Mouse (Mus musculus): ENCODE measurements around the gene Clec3b. TPM values are rescaled to one million over a fixed set of nuclear protein-coding genes. Genes with fewer than 3 reads are reported as not detected.

The Clec3b gene
- polyA plus RNA-seq (2012) = 0.08 TPM in 1 of 2 replicates, not detected in the other

GRCm38 (mm10) chr9:123150241-123151020, at the start of gene Clec3b:
Clec3b (plus strand) TSS chr9:123150946.
- no peak for TF ChIP-seq GATA1 (IDR thresholded peaks at IDR 0.05; ENCODE audit: low read length)

DNA sequence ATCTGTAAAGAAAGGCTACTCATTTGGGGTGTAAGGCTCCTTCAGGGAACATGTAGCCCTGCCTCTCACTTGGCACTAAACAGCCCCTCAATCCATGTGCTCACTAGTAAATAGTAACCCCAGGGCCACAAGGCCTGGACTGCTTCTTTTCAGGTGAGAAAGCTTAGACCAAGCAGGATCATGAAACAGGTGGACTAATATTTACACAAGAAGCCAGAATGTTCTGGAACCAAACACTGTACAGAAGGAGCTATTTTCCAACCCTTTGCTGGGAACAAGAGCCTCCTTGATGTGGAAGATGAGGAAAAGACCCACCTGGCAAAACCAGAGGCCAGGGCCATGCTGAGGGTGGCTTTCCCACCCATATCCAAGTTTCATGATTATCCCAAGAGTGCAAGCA, 47.3 kb upstream of the Clec3b start:
- no peak for TF ChIP-seq GATA1 (IDR thresholded peaks at IDR 0.05; ENCODE audit: low read length)

DNA sequence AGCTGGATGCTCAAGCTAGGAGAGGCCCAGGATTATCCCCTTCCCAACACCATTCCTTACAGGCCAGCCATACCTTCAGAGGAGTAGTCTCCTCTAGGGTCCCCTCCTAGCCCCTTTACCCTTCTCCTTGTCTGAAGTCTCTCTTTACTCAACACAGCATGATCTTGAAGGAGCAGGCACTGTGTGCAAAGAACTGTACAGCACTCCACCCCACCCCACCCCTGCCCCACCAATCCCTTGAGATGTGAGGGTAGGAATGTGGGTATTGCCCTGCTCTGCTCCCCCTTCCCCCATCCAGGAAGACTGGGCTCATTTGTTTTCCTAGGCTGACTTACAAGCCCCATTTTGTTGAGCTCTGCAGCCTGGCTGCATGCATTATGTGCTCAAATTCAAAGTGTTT, 46.4 kb upstream of the Clec3b start:
- TF ChIP-seq GATA1 (IDR thresholded peaks at IDR 0.05; ENCODE audit: low read length) = no peak

GRCm38 (mm10) chr9:123107186-123107585, 43.6 kb upstream of the Clec3b start:
- TF ChIP-seq GATA1 (IDR thresholded peaks at IDR 0.05; ENCODE audit: low read length) = no peak

DNA sequence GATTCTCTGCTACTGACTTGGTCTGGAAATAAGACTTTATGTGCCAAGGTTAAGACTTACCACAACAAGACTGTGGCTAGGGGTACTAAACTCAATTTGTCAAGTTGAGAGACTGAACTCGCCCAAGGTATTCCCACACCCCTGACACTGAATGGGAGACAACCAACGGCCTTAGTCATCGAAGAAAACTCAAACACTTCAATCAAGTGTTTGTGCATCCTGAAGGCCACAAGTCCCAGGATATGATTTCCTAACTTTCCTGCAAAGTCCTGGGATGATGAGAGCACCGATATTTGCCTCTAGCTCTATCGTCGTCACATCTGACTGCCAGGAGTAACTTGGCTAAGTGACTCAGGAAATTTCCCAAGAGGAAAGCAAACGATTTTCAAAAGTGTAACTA, 41.6 kb upstream of the Clec3b start:
- TF ChIP-seq GATA1 (IDR thresholded peaks at IDR 0.05; ENCODE audit: low read length) = no peak

DNA sequence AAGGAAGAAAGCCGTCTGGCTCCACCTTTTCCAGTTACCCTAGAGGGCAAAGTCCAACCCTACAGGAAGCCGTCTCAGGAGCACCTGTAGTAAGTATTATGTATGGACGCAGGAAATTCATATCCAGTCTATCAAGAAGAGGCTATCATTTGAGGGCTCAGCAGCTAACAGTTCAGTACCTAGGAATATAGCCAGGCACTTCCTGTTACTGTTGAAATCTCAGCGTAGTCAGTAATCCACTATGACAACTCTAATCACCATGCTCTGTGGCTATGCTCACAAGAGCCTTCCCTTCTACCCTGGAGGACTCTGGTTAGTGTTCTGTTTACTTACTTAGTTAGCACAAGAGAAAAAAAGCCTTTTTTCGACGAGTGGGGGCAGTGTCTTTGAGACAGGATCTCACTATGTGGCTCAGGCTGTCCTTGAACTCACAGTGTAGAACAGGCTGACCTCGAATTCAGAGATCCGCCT, 39.0 kb upstream of the Clec3b start:
- TF ChIP-seq GATA1 (IDR thresholded peaks at IDR 0.05; ENCODE audit: low read length) = no peak

GRCm38 (mm10) chr9:123112805-123113521, 37.8 kb upstream of the Clec3b start, which contains the start of the genes Zdhhc3 and Exosc7:
Zdhhc3 (minus strand) TSS chr9:123113205.
Exosc7 (plus strand) TSS chr9:123113215.
- no peak for TF ChIP-seq GATA1 (IDR thresholded peaks at IDR 0.05; ENCODE audit: low read length)

GRCm38 (mm10) chr9:123113931-123114330, 36.8 kb upstream of the Clec3b start:
- no peak for TF ChIP-seq GATA1 (IDR thresholded peaks at IDR 0.05; ENCODE audit: low read length)

- TF ChIP-seq GATA1 (IDR thresholded peaks at IDR 0.05; ENCODE audit: low read length) = no peak
Observed at GRCm38 (mm10) chr9:123115566-123115965, 35.2 kb upstream of the Clec3b start.

DNA sequence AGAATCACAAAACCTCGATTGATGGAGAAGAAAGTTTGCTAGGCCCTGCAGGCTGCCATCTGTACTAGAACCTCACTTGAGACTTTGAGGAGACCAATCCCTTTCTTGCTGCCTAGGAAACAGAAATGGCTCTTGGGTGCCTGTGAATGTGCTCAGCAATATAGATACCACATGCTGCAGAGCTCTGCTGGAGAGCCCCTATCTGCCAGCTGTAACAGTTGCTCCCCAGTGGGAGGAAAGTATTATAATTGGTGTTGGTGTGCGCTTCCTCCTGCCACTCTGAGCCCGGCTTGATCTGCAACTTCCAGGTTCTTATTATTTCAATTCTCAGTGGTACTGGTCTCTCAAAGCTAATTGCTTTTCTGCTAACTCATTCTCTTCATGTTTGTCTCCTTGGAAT, 27.7 kb upstream of the Clec3b start:
- TF ChIP-seq GATA1 (IDR thresholded peaks at IDR 0.05; ENCODE audit: low read length) = no peak

DNA sequence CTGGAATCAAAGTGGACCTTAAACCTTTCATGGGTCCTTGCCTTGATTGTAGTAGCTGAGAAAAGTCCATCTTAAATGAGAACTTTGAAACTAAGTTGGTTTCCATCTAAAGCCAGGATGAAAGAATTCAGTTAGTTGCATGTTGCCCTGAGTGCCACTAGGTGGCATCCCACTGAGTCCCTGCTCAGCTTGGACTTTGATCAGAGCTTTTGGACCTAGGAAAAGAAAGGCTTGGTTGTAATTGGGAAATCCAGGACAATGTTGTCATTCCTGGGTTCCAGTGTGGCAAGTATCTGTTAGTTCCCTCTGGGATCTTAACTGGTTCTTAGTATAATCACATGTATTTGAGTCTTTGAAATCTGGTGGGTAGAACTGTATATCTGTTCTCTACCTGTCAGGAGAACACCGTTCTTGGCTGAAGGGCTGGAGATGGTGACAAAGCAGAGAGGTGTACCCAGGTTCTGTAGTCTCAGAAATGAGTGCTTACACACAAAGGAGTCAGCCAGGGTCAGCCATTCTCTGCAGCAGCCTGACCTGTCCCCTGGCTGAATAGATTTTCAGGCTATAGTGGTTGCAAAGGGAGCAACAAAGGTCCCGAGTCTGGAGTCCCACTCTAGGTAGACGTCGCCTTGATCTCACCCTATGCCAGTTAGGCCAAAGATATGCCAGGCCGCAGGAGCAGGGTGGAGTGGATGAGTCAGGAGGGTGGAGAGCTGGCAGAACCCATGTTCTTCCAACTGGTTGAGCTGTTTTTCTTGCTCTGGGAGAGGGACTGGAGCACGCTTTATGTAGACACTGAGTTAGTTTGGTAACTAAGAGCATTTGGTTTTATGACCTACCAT, 27.0 kb upstream of the Clec3b start:
- TF ChIP-seq GATA1 (IDR thresholded peaks at IDR 0.05; ENCODE audit: low read length) = no peak

- no peak for TF ChIP-seq GATA1 (IDR thresholded peaks at IDR 0.05; ENCODE audit: low read length)
Observed at GRCm38 (mm10) chr9:123124413-123124981, 26.2 kb upstream of the Clec3b start.

DNA sequence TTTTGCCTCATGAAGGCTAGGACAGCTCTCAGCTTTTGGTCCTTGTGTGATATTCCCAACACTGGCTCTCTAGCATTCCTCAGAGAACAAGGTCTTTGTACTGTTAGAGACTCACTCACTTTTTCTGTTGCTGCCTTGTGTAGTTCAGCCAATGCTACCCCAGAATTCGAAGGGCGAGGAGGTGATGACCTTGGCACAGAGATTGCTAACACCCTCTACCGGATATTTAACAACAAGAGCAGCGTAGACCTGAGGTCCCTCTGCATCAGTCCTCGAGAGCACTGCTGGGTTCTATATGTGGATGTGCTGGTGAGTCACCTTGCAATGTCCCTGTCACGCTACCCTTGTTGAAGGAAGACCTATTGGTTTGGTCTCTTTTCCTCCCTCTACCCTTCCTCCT, 23.1 kb upstream of the Clec3b start:
- no peak for TF ChIP-seq GATA1 (IDR thresholded peaks at IDR 0.05; ENCODE audit: low read length)

- no peak for TF ChIP-seq GATA1 (IDR thresholded peaks at IDR 0.05; ENCODE audit: low read length)
Observed at GRCm38 (mm10) chr9:123132994-123133393, 17.8 kb upstream of the Clec3b start.

DNA sequence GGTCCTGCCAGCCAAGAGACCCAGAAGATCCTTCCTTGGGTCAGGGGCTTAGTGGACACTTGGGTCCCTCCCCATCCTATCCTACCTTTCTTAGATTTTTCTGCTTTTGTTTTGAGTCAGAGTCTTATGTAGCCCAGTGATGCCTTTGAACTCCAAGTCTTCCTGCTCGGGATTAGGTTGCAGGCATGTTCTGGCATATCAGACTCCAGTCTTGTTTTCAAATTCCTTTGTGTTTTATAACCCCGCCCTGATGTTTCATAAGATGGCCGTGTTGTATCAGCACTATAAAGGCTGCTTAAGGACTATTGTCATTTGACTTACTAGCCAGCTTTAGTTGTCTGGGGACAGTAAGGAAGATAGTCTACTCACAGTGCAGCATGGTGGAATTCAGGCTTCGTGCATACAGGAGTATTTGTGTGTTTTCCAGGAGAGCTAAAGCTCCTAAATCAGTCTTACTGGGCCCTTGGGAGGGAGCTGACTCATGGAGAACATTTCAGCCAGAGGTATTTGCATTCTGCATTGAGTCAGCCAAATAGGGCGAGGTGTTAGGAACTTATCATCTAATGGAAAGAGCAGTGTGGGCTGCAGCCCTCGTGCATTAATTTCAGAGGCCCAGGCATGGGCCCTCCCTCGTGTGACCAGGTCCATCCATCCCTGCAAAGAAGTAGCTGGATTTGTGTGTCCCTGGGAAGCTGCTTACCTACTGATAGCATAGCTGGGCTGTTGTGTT, 13.6 kb upstream of the Clec3b start:
- no peak for TF ChIP-seq GATA1 (IDR thresholded peaks at IDR 0.05; ENCODE audit: low read length)
